Mouse (Mus musculus): ENCODE measurements around the gene Mpped2. TPM values are rescaled to one million over a fixed set of nuclear protein-coding genes. Genes with fewer than 3 reads are reported as not detected.

Mpped2 gene
- total and polyA plus RNA-seq, 3 experiments: 0.04 to 0.10 TPM; not detected in 1

DNA sequence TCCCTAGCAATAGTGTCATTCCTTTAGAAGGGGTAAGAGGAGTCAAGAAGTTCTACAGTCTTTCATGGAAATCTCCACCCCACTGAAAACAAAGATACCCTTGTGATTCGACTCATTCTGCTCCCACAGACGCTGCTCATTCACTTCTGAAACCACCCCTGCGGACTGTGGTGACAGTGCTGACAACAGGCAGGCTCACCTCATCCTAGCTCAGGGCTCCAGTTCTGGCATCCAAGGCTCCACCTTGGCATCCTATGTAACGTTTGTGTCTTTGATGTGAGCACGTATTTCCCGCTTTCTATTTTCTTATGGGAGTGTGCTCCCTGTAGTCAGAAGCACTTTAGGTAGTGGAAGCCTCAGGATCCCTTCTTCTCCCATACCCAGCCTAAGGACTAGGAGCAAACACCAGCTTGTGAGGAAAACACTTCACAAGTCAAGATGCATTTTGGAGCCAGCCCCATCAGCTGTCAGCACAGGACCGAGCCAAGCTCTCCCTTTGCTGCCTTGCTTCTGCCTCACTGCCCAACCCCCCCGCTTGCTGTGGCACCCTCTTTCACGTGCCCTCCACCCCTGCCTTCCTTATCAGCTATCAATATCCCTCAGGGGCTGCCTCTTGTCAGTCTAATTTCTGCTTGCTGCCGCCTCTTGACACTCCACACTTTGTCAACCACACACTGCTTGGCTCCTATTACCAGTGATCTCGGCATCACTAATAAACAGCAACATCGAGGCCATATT is 135.7 kb downstream of the Mpped2 start:
- Histone ChIP-seq H3K36me3 (ENCODE audit: control insufficient read depth in 1 of 2, insufficient read depth in 2 of 2, low read length in 2 of 2) (no peaks in the 10 kb centered on the region), H3K9me3 (replicated peaks; ENCODE audit: insufficient read depth, low read length) (no peaks in the 10 kb centered on the region)
- TF ChIP-seq MXI1 (IDR thresholded peaks at IDR 0.05; ENCODE audit: low read depth, low read length): no peak
- TF ChIP-seq MYC (IDR thresholded peaks at IDR 0.05; ENCODE audit: low read depth, low read length): no peak
- TF ChIP-seq ZKSCAN1 (IDR thresholded peaks at IDR 0.05; ENCODE audit: low read depth, low read length): no peak
- TF ChIP-seq UBTF (IDR thresholded peaks at IDR 0.05; ENCODE audit: borderline replicate concordance, insufficient read depth, low read depth, low read length): no peak
- TF ChIP-seq MEF2A (IDR thresholded peaks at IDR 0.05; ENCODE audit: extremely low read depth, insufficient replicate concordance, low read depth, low read length, poor library complexity, severe bottlenecking): no peak
- TF ChIP-seq MAX (IDR thresholded peaks at IDR 0.05; ENCODE audit: low read length): no peak
- TF ChIP-seq SMC3 (IDR thresholded peaks at IDR 0.05; ENCODE audit: low read depth, low read length): no peak
- TF ChIP-seq TAL1 (IDR thresholded peaks at IDR 0.05; ENCODE audit: low read length): no peak
- no peak for TF ChIP-seq GATA1 (IDR thresholded peaks at IDR 0.05; ENCODE audit: low read depth, low read length)
- no peak for TF ChIP-seq ETS1 (IDR thresholded peaks at IDR 0.05; ENCODE audit: low read depth, low read length)
- TF ChIP-seq BHLHE40 (IDR thresholded peaks at IDR 0.05; ENCODE audit: borderline replicate concordance, low read depth, low read length): no peak
- no peak for TF ChIP-seq TBP (IDR thresholded peaks at IDR 0.05; ENCODE audit: low read depth, low read length)
- TF ChIP-seq CHD1 (IDR thresholded peaks at IDR 0.05; ENCODE audit: low read depth, low read length): no peak
- no peak for TF ChIP-seq ELF1 (IDR thresholded peaks at IDR 0.05; ENCODE audit: low read depth, low read length)
- no peak for TF ChIP-seq USF1 (IDR thresholded peaks at IDR 0.05; ENCODE audit: low read depth, low read length)

DNA sequence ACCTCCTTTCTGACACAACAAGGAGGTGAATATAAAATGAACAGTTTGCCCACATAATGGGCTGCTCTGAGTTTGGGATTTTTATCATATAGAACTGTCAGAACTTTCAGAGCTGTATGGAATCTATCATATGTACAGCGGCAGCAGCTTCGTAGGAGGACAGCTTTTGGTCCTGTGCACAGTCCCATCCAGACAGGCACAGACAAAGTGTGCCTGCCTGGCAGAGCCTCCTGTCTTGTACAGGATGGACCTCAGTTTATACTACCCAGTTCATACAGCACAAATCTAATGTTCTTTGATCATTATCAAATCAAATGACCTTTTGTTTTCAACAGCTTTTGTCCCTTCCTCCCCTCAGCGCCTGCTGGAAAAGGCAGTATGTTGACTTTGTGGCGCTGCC is 136.4 kb downstream of the Mpped2 start:
- H3K27me3 ChIP-seq (ENCODE audit: control insufficient read depth in 1 of 2, insufficient read depth in 2 of 2, low read length in 2 of 2): no peaks in the 10 kb centered on the region; a peak in 1 of 4 replicates
- TF ChIP-seq MAX (IDR thresholded peaks at IDR 0.05; ENCODE audit: low read length) (no peak), POLR2A (IDR thresholded peaks at IDR 0.05; ENCODE audit: control insufficient read depth in 1 of 2, insufficient read depth in 1 of 2, low read depth in 1 of 2, low read length in 2 of 2, poor library complexity in 1 of 2) (no peak), NRF1 (IDR thresholded peaks at IDR 0.05; ENCODE audit: insufficient read depth, low read depth, low read length, poor library complexity, severe bottlenecking) (no peak), MYB (IDR thresholded peaks at IDR 0.05; ENCODE audit: low read depth, low read length) (no peak), KAT2A (conservative IDR thresholded peaks at IDR 0.05; ENCODE audit: low read depth, low read length) (no peak), USF2 (IDR thresholded peaks at IDR 0.05; ENCODE audit: borderline replicate concordance in 1 of 2, insufficient read depth in 1 of 2, low read depth in 1 of 2, low read length in 2 of 2) (no peak)
- no peaks in the 10 kb centered on the region for H3K9me3 ChIP-seq (replicated peaks; ENCODE audit: insufficient read depth, low read length)
- H3K4me3 ChIP-seq (ENCODE audit: control insufficient read depth in 1 of 2, insufficient read depth in 1 of 2, low read depth in 2 of 2, low read length in 2 of 2): no peak overlapping the region
- no peaks in the 10 kb centered on the region for H3K4me1 ChIP-seq (ENCODE audit: control insufficient read depth in 1 of 2, insufficient read depth in 2 of 2, low read length in 2 of 2)
- no peaks in the 10 kb centered on the region for H3K36me3 ChIP-seq (ENCODE audit: control insufficient read depth in 1 of 2, insufficient read depth in 2 of 2, low read length in 2 of 2)
- no peak overlapping the region for H3K27ac ChIP-seq (ENCODE audit: control insufficient read depth, low read depth, low read length)
- no peaks in the 10 kb centered on the region for H3K79me2 ChIP-seq (ENCODE audit: control insufficient read depth, insufficient read depth, low read length, poor library complexity)
- DNase-seq (ENCODE audit: low read depth, low spot score): no peak
- no peak overlapping the region for H3K9ac ChIP-seq (ENCODE audit: control insufficient read depth, low read depth, low read length, poor library complexity, severe bottlenecking)

More for the DNA sequence above, 135.7 kb downstream of the Mpped2 start:
- Histone ChIP-seq H3K79me2 (ENCODE audit: control insufficient read depth, insufficient read depth, low read length, poor library complexity) (no peaks in the 10 kb centered on the region), H3K27me3 (ENCODE audit: control insufficient read depth in 1 of 2, insufficient read depth in 2 of 2, low read length in 2 of 2) (no peaks in the 10 kb centered on the region; a peak in 1 of 4 replicates), H3K4me1 (ENCODE audit: control insufficient read depth in 1 of 2, insufficient read depth in 2 of 2, low read length in 2 of 2) (no peaks in the 10 kb centered on the region), H3K9ac (ENCODE audit: control insufficient read depth, low read depth, low read length, poor library complexity, severe bottlenecking) (no peak overlapping the region), H3K4me3 (ENCODE audit: control insufficient read depth in 1 of 2, insufficient read depth in 1 of 2, low read depth in 2 of 2, low read length in 2 of 2) (no peak overlapping the region), H3K27ac (ENCODE audit: control insufficient read depth, low read depth, low read length) (no peak overlapping the region)
- no peak for DNase-seq (ENCODE audit: low read depth, low spot score)
